Mouse (Mus musculus) intestine, embryonic 14.5 days (tissue): ENCODE data around the gene Heatr1. TPM values are rescaled to one million over a fixed set of nuclear protein-coding genes. Genes with fewer than 3 reads are reported as not detected.
"Not testable (repeated sequence)": the region's sequence is repeated elsewhere in the genome, so short reads cannot be mapped to it uniquely, and the experiment has no call there.

Experiments used
- ATAC-seq: fragments of 200-750 bp; cut with Nextera tagmentation; replicated peaks from 2 replicates; pipeline ENCODE4 v1.8.0; 2017; ENCODE audit warnings: low read depth, moderate number of reproducible peaks, moderate TSS enrichment, moderate library complexity; ENCODE audit not compliant: low FRiP score, low TSS enrichment
- DNase-seq: peaks from one replicate; pipeline ENCODE4 v3.0.0-alpha.2; 2018; ENCODE audit warnings: low spot score
- H3K27ac ChIP-seq: fragments of 300-500 bp; sonication (generic); 2 replicates; pipeline ENCODE4 v1.5.1; 2014; ENCODE audit warnings: low read depth, mild to moderate bottlenecking, control low read depth
- H3K27me3 ChIP-seq: fragments of 300-500 bp; sonication (generic); replicated peaks from 2 replicates; pipeline ENCODE4 v1.6.1; 2014; ENCODE audit warnings: low read length, control low read depth; ENCODE audit not compliant: control insufficient read depth, insufficient read depth
- H3K36me3 ChIP-seq: fragments of 300-500 bp; sonication (generic); 2 replicates; pipeline ENCODE4 v1.6.1; 2014; ENCODE audit warnings: low read length, control low read depth; ENCODE audit not compliant: control insufficient read depth, insufficient read depth
- H3K4me1 ChIP-seq: fragments of 300-500 bp; sonication (generic); replicated peaks from 2 replicates; pipeline ENCODE4 v1.6.1; 2014; ENCODE audit warnings: low read length, control low read depth, mixed read lengths; ENCODE audit not compliant: control insufficient read depth, insufficient read depth
- H3K4me2 ChIP-seq: fragments of 300-500 bp; sonication (generic); 2 replicates; pipeline ENCODE4 v1.6.1; 2014; ENCODE audit warnings: low read length
- H3K4me3 ChIP-seq: fragments of 300-500 bp; sonication (generic); 2 replicates; pipeline ENCODE4 v1.5.1; 2014; ENCODE audit warnings: low read depth, low read length, control low read depth, mixed read lengths
- H3K9ac ChIP-seq: fragments of 300-500 bp; sonication (generic); 2 replicates; pipeline ENCODE4 v1.6.1; 2014; ENCODE audit warnings: mild to moderate bottlenecking, low read length
- H3K9me3 ChIP-seq: fragments of 300-500 bp; sonication (generic); 2 replicates; pipeline ENCODE4 v1.6.1; 2016; ENCODE audit warnings: low read length, control low read depth; ENCODE audit not compliant: control insufficient read depth
- WGBS: fragments of 180-500 bp; shearing (Covaris S2); extraction: QIAGEN DNeasy Blood & Tissue Kit; methylation state at CpG from one replicate; pipeline ENCODE4 v1.1.7; 2014; 5-methylcytosine and 5-hydroxymethylcytosine counted together
- polyA plus RNA-seq: library from polyadenylated mRNA; unstranded; fragments of >200 nt; fragmentation: Nextera tagmentation; extraction: Ambion mirVana; gene quantifications from 2 replicates; pipeline ENCODE4 v1.2.1, GENCODE M21; 2014

Heatr1 gene
- polyA plus RNA-seq, 1 experiment from 2014 or later: 31.1 TPM

GRCm38 (mm10) chr13:12460881-12461729, 66.3 kb downstream of the Heatr1 start:
- H3K27ac ChIP-seq: peak overlapping the region; percentile 12
- WGBS: under 1% methylated on average over 59 of the region's 59 CpGs
- H3K36me3 ChIP-seq: 0 out of 2 replicates have a peak, but pooled peaks cover 2% of the 10 kb centered on the region
- ATAC-seq: peak; percentile 94
- peak overlapping the region; percentile 69 for H3K4me3 ChIP-seq
- peak overlapping the region; percentile 60 for H3K4me2 ChIP-seq
- H3K9me3 ChIP-seq: no peaks in the 10 kb centered on the region
- H3K4me1 ChIP-seq: peaks cover 6% of the 10 kb centered on the region; the same call in 1 of the 2 replicates
- H3K27me3 ChIP-seq: no peaks in the 10 kb centered on the region
- DNase-seq: peak; percentile 94
- peak overlapping the region; percentile 70 for H3K9ac ChIP-seq

- Histone ChIP-seq H3K27me3 (no peaks in the 10 kb centered on the region), H3K4me2 (peak overlapping the region; percentile 60), H3K4me3 (peak overlapping the region; percentile 69), H3K4me1 (peaks cover 6% of the 10 kb centered on the region; the same call in 1 of the 2 replicates), H3K9ac (peak overlapping the region; percentile 70), H3K9me3 (no peaks in the 10 kb centered on the region), H3K27ac (peak overlapping the region; percentile 12; the same call in 1 of the 2 replicates), H3K36me3 (0 out of 2 replicates have a peak, but pooled peaks cover 2% of the 10 kb centered on the region)
- WGBS: 2% methylated on average over 7 of the region's 7 CpGs
- ATAC-seq (no peak), DNase-seq (no peak)
Measured at GRCm38 (mm10) chr13:12461730-12462119, 66.9 kb downstream of the Heatr1 start.

- Histone ChIP-seq H3K4me3 (no peak overlapping the region), H3K4me2 (no peak overlapping the region), H3K4me1 (peaks cover 6% of the 10 kb centered on the region; the same call in 1 of the 2 replicates), H3K36me3 (0 out of 2 replicates have a peak, but pooled peaks cover 2% of the 10 kb centered on the region), H3K9ac (no peak overlapping the region), H3K27ac (no peak overlapping the region), H3K9me3 (no peaks in the 10 kb centered on the region), H3K27me3 (no peaks in the 10 kb centered on the region)
- ATAC-seq (no peak), DNase-seq (no peak)
- WGBS: 79% methylated on average over 4 of the region's 4 CpGs
Measured at GRCm38 (mm10) chr13:12462623-12463022, 67.8 kb downstream of the Heatr1 start.

- H3K9ac ChIP-seq, ATAC-seq, H3K27ac ChIP-seq, H3K36me3 ChIP-seq, H3K4me3 ChIP-seq, H3K27me3 ChIP-seq, DNase-seq, H3K9me3 ChIP-seq, H3K4me2 ChIP-seq, H3K4me1 ChIP-seq: not testable (repeated sequence)
- WGBS: 78% methylated on average over 6 of the region's 6 CpGs
Measured at GRCm38 (mm10) chr13:12464159-12464558, 69.3 kb downstream of the Heatr1 start.

- H3K4me2 ChIP-seq: no peak within 1 kb of the TSS
- H3K36me3 ChIP-seq: no peaks in the 10 kb centered on the region
- 78% methylated on average over 1 of the region's 1 CpGs for WGBS
- peaks cover 6% of the 10 kb centered on the region; the same call in 1 of the 2 replicates for H3K4me1 ChIP-seq
- no peak for ATAC-seq
- DNase-seq: no peak
- no peak within 1 kb of the TSS for H3K27ac ChIP-seq
- no peaks in the 10 kb centered on the region for H3K9me3 ChIP-seq
- H3K9ac ChIP-seq: no peak within 1 kb of the TSS
- H3K4me3 ChIP-seq: no peak within 1 kb of the TSS
- no peaks in the 10 kb centered on the region for H3K27me3 ChIP-seq
Measured at GRCm38 (mm10) chr13:12464844-12465243, 70.0 kb downstream of the Heatr1 start, which contains the start of gene Lgals8. Gene Lgals8 (minus strand): TSS chr13:12464944.

GRCm38 (mm10) chr13:12468488-12468887, 73.7 kb downstream of the Heatr1 start:
- H3K27ac ChIP-seq: no peak overlapping the region
- H3K4me2 ChIP-seq: no peak overlapping the region
- H3K9me3 ChIP-seq: no peaks in the 10 kb centered on the region
- H3K9ac ChIP-seq: no peak overlapping the region
- H3K4me1 ChIP-seq: no peaks in the 10 kb centered on the region
- H3K36me3 ChIP-seq: no peaks in the 10 kb centered on the region
- WGBS: 87% methylated on average over 1 of the region's 1 CpGs
- ATAC-seq (no peak), DNase-seq (no peak)
- no peak overlapping the region for H3K4me3 ChIP-seq
- H3K27me3 ChIP-seq: no peaks in the 10 kb centered on the region

GRCm38 (mm10) chr13:12473724-12474378, 79.0 kb downstream of the Heatr1 start:
- WGBS: 38% methylated on average over 8 of the region's 8 CpGs
- no peaks in the 10 kb centered on the region for H3K27me3 ChIP-seq

GRCm38 (mm10) chr13:12475239-12475638, 80.4 kb downstream of the Heatr1 start:
- ATAC-seq: no peak
- no peak overlapping the region for H3K4me2 ChIP-seq
- no peaks in the 10 kb centered on the region for H3K27me3 ChIP-seq
- H3K9me3 ChIP-seq: no peaks in the 10 kb centered on the region
- DNase-seq: no peak
- no peak overlapping the region for H3K27ac ChIP-seq
- H3K9ac ChIP-seq: no peak overlapping the region
- no peaks in the 10 kb centered on the region for H3K4me1 ChIP-seq
- no peak overlapping the region for H3K4me3 ChIP-seq
- WGBS: 86% methylated on average over 6 of the region's 6 CpGs
- no peaks in the 10 kb centered on the region for H3K36me3 ChIP-seq

More at GRCm38 (mm10) chr13:12473724-12474378, 79.0 kb downstream of the Heatr1 start:
- H3K27ac ChIP-seq: no peak overlapping the region
- H3K4me2 ChIP-seq: no peak overlapping the region
- no peaks in the 10 kb centered on the region for H3K9me3 ChIP-seq
- no peaks in the 10 kb centered on the region for H3K4me1 ChIP-seq
- ATAC-seq (peak; percentile 73), DNase-seq (peak; percentile 88)
- H3K36me3 ChIP-seq: no peaks in the 10 kb centered on the region
- no peak overlapping the region for H3K9ac ChIP-seq
- no peak overlapping the region for H3K4me3 ChIP-seq
